Mouse (Mus musculus) heart, embryonic 15.5 days (tissue): Measurements from ENCODE around the gene Gm49395. TPM values are rescaled to one million over a fixed set of nuclear protein-coding genes. Genes with fewer than 3 reads are reported as not detected.

Experiments
- ATAC-seq: fragments of 200-750 bp; cut with Nextera tagmentation; replicated peaks from 2 replicates; pipeline ENCODE4 v1.8.0; 2017; ENCODE audit warnings: low read depth, moderate TSS enrichment; ENCODE audit not compliant: insufficient number of reproducible peaks, insufficient read depth, low FRiP score
- H3K27ac ChIP-seq: fragments of 300-500 bp; sonication (generic); 2 replicates; pipeline ENCODE4 v1.5.1; 2015; ENCODE audit warnings: mild to moderate bottlenecking, inconsistent platforms
- H3K27me3 ChIP-seq: fragments of 300-500 bp; sonication (generic); 2 replicates; pipeline ENCODE4 v1.6.1; 2015; ENCODE audit warnings: inconsistent platforms
- H3K36me3 ChIP-seq: fragments of 300-500 bp; sonication (generic); 2 replicates; pipeline ENCODE4 v1.6.1; 2015; ENCODE audit warnings: mild to moderate bottlenecking, inconsistent platforms
- H3K4me1 ChIP-seq: fragments of 300-500 bp; sonication (generic); replicated peaks from 2 replicates; pipeline ENCODE4 v1.6.1; 2015; ENCODE audit warnings: inconsistent platforms
- H3K4me2 ChIP-seq: fragments of 300-500 bp; sonication (generic); 2 replicates; pipeline ENCODE4 v1.6.1; 2015; ENCODE audit warnings: inconsistent platforms, mild to moderate bottlenecking, moderate library complexity
- H3K4me3 ChIP-seq: fragments of 300-500 bp; sonication (generic); 2 replicates; pipeline ENCODE4 v1.5.1; 2015; ENCODE audit warnings: mild to moderate bottlenecking, inconsistent platforms
- H3K9ac ChIP-seq: fragments of 300-500 bp; sonication (generic); 2 replicates; pipeline ENCODE4 v1.6.1; 2015; ENCODE audit warnings: mild to moderate bottlenecking, inconsistent platforms
- H3K9me3 ChIP-seq: fragments of 300-500 bp; sonication (generic); replicated peaks from 2 replicates; pipeline ENCODE4 v1.6.1; 2016; ENCODE audit warnings: inconsistent platforms
- WGBS: fragments of 180-500 bp; shearing (Covaris S2); methylation state at CpG from one replicate; pipeline ENCODE4 v1.1.7; 2015; ENCODE audit warnings: mixed read lengths; 5-methylcytosine and 5-hydroxymethylcytosine counted together
- polyA plus RNA-seq: library from polyadenylated mRNA; unstranded; fragments of >200 nt; fragmentation: Nextera tagmentation; extraction: Ambion mirVana; gene quantifications from 2 replicates; pipeline ENCODE4 v1.2.1, GENCODE M21; 2015

Gm49395 gene
- polyA plus RNA-seq, 1 experiment from 2014 or later: 8.9 TPM

GRCm38 (mm10) chr13:115079996-115080585, 21.6 kb downstream of the Gm49395 start:
- no peak overlapping the region for H3K9ac ChIP-seq
- H3K4me1 ChIP-seq: peaks cover 14% of the 10 kb centered on the region
- WGBS: 72% methylated on average over 3 of the region's 3 CpGs
- no peak overlapping the region; the same call in 1 of the 2 replicates for H3K27ac ChIP-seq
- ATAC-seq: no peak
- H3K27me3 ChIP-seq: no peaks in the 10 kb centered on the region
- H3K4me3 ChIP-seq: no peak overlapping the region
- 0 out of 2 replicates have a peak, but pooled peaks cover 2% of the 10 kb centered on the region for H3K36me3 ChIP-seq
- no peaks in the 10 kb centered on the region for H3K9me3 ChIP-seq
- H3K4me2 ChIP-seq: no peak overlapping the region

GRCm38 (mm10) chr13:115078997-115079685, 22.6 kb downstream of the Gm49395 start:
- H3K4me1 ChIP-seq: peaks cover 14% of the 10 kb centered on the region
- H3K27me3 ChIP-seq: no peaks in the 10 kb centered on the region
- no peak for ATAC-seq
- no peak overlapping the region for H3K4me2 ChIP-seq
- H3K9me3 ChIP-seq: no peaks in the 10 kb centered on the region
- 70% methylated on average over 6 of the region's 6 CpGs for WGBS
- no peak overlapping the region for H3K9ac ChIP-seq
- H3K36me3 ChIP-seq: 0 out of 2 replicates have a peak, but pooled peaks cover 2% of the 10 kb centered on the region
- H3K4me3 ChIP-seq: no peak overlapping the region
- no peak overlapping the region for H3K27ac ChIP-seq

DNA sequence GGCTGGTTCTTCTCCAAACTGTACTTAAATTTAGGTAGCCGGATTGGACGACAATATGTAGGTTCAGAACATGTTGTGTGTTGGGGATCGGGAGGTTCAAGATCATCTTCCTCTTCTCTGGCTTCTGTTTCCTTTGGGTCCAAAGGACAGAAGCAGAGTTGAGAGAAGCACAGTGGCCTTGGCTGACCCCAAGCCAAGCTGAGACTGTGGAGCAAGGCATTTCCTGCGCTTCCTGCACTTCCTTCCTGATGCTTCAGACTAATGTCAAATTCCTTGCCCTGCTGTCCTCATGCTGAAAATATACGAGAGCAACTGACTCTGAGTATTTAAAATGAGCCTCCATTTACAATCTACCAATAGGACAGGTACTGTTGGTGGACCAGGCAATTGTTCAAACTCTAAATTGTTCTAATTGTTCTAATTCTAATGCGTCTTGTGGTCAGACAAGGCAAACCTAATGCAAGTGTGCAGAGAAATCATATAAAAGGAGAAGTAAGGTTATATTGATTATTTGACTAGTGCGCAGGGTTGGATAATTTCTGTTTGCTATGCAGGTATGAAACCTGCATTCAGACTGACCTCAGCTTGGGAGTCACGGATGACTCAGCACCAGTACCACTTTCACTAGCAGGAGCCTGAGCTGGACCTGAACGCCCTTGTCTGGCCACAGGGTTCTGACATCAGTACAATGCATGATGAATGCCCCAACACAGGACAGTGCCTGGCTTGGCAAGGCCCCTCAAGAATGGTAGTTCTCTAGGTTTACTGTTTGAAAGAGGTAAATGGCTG, 24.2 kb downstream of the Gm49395 start:
- Histone ChIP-seq H3K9me3 (no peaks in the 10 kb centered on the region), H3K4me3 (no peak overlapping the region), H3K9ac (no peak overlapping the region), H3K27ac (no peak overlapping the region), H3K4me2 (no peak overlapping the region), H3K4me1 (peaks cover 14% of the 10 kb centered on the region), H3K36me3 (0 out of 2 replicates have a peak, but pooled peaks cover 2% of the 10 kb centered on the region), H3K27me3 (no peaks in the 10 kb centered on the region)
- 80% methylated on average over 9 of the region's 9 CpGs for WGBS
- ATAC-seq: no peak

DNA sequence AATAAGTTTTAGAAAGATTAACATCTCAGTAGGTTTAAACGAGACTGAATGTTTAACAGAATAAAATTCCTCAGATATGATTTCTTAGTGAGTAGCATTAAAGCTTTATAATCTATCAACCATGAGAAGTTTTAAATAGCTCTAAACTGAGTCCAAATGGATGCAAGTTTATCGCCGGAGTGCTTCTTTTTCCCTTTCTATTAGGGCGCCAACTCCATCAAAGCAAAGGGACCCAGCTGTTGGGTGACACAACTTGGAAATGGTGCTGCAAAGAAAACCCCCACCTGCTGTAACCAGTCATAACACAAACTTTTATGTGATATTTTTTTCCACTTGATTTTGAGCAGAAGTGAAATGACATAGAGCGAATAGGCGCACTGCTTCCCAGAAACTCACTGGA, 29.3 kb downstream of the Gm49395 start:
- H3K4me3 ChIP-seq: no peak overlapping the region
- 79% methylated on average over 6 of the region's 6 CpGs for WGBS
- H3K4me2 ChIP-seq: no peak overlapping the region
- H3K4me1 ChIP-seq: 0 out of 2 replicates have a peak, but pooled peaks cover 2% of the 10 kb centered on the region
- no peaks in the 10 kb centered on the region for H3K27me3 ChIP-seq
- no peak overlapping the region for H3K27ac ChIP-seq
- H3K9me3 ChIP-seq: no peaks in the 10 kb centered on the region
- H3K9ac ChIP-seq: no peak overlapping the region
- no peak for ATAC-seq
- no peaks in the 10 kb centered on the region for H3K36me3 ChIP-seq

DNA sequence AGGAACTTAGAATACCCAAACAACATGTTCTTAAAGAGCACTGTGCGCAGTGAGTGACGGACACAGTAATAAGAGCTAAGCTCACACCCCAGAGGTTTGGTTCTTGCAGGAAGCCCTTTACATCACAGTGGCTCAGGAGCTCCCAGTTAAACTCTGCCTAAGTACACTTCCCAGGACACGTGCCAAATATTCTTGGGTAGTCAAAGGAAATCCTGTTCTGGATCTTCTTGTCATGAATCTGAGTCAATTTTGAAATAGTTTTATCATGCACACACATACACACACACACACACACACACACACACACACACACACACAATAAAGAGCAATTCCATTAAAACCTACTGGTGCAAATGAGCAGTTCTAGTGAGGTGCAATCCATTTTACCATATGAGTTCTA, 30.3 kb downstream of the Gm49395 start:
- no peak overlapping the region for H3K9ac ChIP-seq
- ATAC-seq: no peak
- 0 out of 2 replicates have a peak, but pooled peaks cover 2% of the 10 kb centered on the region for H3K4me1 ChIP-seq
- WGBS: 71% methylated on average over 3 of the region's 3 CpGs
- H3K4me3 ChIP-seq: no peak overlapping the region
- H3K36me3 ChIP-seq: no peaks in the 10 kb centered on the region
- H3K4me2 ChIP-seq: no peak overlapping the region
- H3K27me3 ChIP-seq: no peaks in the 10 kb centered on the region
- H3K27ac ChIP-seq: no peak overlapping the region
- H3K9me3 ChIP-seq: no peaks in the 10 kb centered on the region

DNA sequence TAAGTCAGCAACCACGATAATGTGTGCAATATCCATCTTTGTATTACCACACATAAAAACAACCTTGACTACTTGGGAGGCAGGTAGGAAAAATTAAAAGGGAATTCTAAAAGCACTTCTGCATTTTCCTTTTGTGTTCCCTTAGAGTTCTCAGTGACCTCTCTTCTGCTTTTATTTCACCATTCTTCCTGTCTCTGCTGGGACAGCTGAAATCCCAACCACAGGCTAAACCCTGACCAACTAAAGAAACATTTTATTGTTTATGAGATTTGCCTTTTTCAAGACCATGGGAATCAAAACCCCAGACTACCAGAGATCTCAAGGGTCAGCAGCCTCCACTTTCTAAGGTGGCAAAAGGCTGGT, 33.8 kb downstream of the Gm49395 start:
- Histone ChIP-seq H3K27ac (no peak overlapping the region), H3K36me3 (no peaks in the 10 kb centered on the region), H3K9me3 (no peaks in the 10 kb centered on the region), H3K4me3 (no peak overlapping the region), H3K4me1 (peaks cover 2% of the 10 kb centered on the region; the same call in 1 of the 2 replicates), H3K4me2 (no peak overlapping the region), H3K27me3 (no peaks in the 10 kb centered on the region), H3K9ac (no peak overlapping the region)
- WGBS: 85% methylated on average over 1 of the region's 1 CpGs
- no peak for ATAC-seq

DNA sequence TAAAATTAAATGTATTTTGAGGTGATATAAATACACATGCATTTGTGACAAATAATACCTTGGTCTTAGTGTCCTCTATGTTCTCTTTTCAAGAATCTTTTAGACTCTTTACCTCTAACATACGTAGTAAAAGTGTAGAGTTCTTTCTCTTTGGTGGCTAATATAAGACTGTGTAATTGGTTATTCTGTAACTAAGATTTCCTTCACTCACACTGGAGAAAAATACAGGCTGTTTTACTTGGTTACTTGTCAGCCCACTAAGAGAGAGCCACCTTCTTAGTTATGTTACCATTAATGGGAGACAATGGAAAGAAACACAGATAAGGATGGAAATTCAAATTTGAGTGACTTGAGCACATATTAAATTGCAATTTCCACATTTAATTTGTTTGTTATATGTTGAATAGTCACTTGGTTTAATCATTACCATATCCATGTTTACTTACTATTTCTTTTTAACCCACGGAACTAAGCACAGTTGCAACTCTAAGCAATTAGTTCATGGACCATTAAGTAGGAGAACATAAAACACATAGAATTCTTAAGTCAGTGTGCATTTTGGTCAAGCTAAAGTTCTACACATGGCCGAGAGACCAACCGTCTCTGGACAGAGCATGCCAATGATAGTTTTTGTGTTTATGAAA, 34.3 kb downstream of the Gm49395 start:
- Histone ChIP-seq H3K9ac (no peak overlapping the region), H3K27me3 (no peaks in the 10 kb centered on the region), H3K27ac (no peak overlapping the region), H3K9me3 (no peaks in the 10 kb centered on the region), H3K4me2 (no peak overlapping the region), H3K4me3 (no peak overlapping the region), H3K36me3 (no peaks in the 10 kb centered on the region), H3K4me1 (peaks cover 2% of the 10 kb centered on the region; the same call in 1 of the 2 replicates)
- 92% methylated on average over 4 of the region's 4 CpGs for WGBS
- ATAC-seq: no peak

DNA sequence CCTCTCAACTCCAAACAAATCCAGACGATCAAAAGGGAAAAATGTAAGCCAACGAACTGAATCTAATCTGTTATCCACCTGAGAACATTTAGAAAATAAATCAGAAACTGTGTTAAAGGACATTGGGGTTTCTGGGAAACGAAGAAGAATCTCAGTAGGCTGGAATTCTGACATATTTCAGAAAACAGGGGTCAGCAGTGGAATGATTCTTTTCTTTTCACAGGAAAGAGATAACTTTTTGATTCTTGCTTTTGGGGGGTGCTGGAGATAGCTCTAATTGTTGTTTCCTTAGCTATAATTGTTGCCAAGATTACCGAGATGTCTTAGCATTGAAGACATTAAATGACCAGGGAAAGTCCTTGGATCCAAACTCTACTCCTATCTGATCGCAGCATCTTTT, 44.2 kb downstream of the Gm49395 start:
- Histone ChIP-seq H3K4me1 (peaks cover 9% of the 10 kb centered on the region), H3K27ac (no peak overlapping the region), H3K9ac (no peak overlapping the region), H3K4me2 (no peak overlapping the region), H3K4me3 (no peak overlapping the region), H3K36me3 (no peaks in the 10 kb centered on the region), H3K27me3 (no peaks in the 10 kb centered on the region), H3K9me3 (no peaks in the 10 kb centered on the region)
- ATAC-seq: no peak
- WGBS: 60% methylated on average over 5 of the region's 5 CpGs

GRCm38 (mm10) chr13:115054783-115055182, 46.9 kb downstream of the Gm49395 start:
- no peak overlapping the region for H3K4me2 ChIP-seq
- H3K36me3 ChIP-seq: no peaks in the 10 kb centered on the region
- peak overlapping the region; percentile 13; the same call in 1 of the 2 replicates for H3K27ac ChIP-seq
- H3K27me3 ChIP-seq: no peaks in the 10 kb centered on the region
- no peak overlapping the region for H3K4me3 ChIP-seq
- no peaks in the 10 kb centered on the region for H3K9me3 ChIP-seq
- peaks cover 10% of the 10 kb centered on the region for H3K4me1 ChIP-seq
- 48% methylated on average over 9 of the region's 9 CpGs for WGBS
- H3K9ac ChIP-seq: no peak overlapping the region
- ATAC-seq: no peak

- H3K27me3 ChIP-seq: no peaks in the 10 kb centered on the region
- H3K4me3 ChIP-seq: no peak overlapping the region
- ATAC-seq: no peak
- H3K27ac ChIP-seq: no peak overlapping the region
- no peak overlapping the region for H3K4me2 ChIP-seq
- no peak overlapping the region for H3K9ac ChIP-seq
- no peaks in the 10 kb centered on the region for H3K9me3 ChIP-seq
- peaks cover 2% of the 10 kb centered on the region; the same call in 1 of the 2 replicates for H3K36me3 ChIP-seq
- H3K4me1 ChIP-seq: peaks cover 10% of the 10 kb centered on the region
- WGBS: 73% methylated on average over 7 of the region's 7 CpGs
These were observed 49.2 kb downstream of the Gm49395 start for GRCm38 (mm10) chr13:115052568-115052967.
